Mouse (Mus musculus): ENCODE data around the gene Cntrl. TPM values are rescaled to one million over a fixed set of nuclear protein-coding genes. Genes with fewer than 3 reads are reported as not detected.

Cntrl gene
- polyA plus RNA-seq, 1 experiment from 2014 or later: 22.5 TPM

GRCm38 (mm10) chr2:35069124-35069523, 40.2 kb upstream of the Cntrl start:
- 86% methylated on average over 1 of the region's 1 CpGs for WGBS
- H3K4me2 ChIP-seq (ENCODE audit: low read length): no peak overlapping the region

GRCm38 (mm10) chr2:35070275-35070674, 39.0 kb upstream of the Cntrl start:
- Histone ChIP-seq H3K4me2 (ENCODE audit: low read length) (no peak overlapping the region), H3K27me3 (ENCODE audit: control insufficient read depth, insufficient read depth, low read length) (no peaks in the 10 kb centered on the region), H3K4me1 (ENCODE audit: control insufficient read depth in 2 of 2, insufficient read depth in 2 of 2, low read length in 2 of 2) (no peaks in the 10 kb centered on the region), H3K9ac (ENCODE audit: low read length) (no peak overlapping the region), H3K27ac (replicated peaks in 1 of 2; ENCODE audit: control insufficient read depth in 1 of 2, insufficient read depth in 1 of 2, low read depth in 2 of 2, low read length in 2 of 2) (no peak overlapping the region), H3K36me3 (ENCODE audit: control insufficient read depth, insufficient read depth, low read length) (no peaks in the 10 kb centered on the region), H3K9me3 (ENCODE audit: control insufficient read depth, low read length) (0 out of 2 replicates have a peak, but pooled peaks cover 4% of the 10 kb centered on the region), H3K4me3 (ENCODE audit: control insufficient read depth in 1 of 2, insufficient read depth in 1 of 2, low read depth in 1 of 2, low read length in 2 of 2) (no peak overlapping the region)
- no peak for ATAC-seq (ENCODE audit: insufficient number of reproducible peaks, insufficient read depth, low FRiP score, low read depth)
- WGBS: 74% methylated on average over 4 of the region's 4 CpGs

More at GRCm38 (mm10) chr2:35069124-35069523, 40.2 kb upstream of the Cntrl start:
- Histone ChIP-seq H3K9ac (ENCODE audit: low read length) (no peak overlapping the region), H3K4me3 (ENCODE audit: control insufficient read depth in 1 of 2, insufficient read depth in 1 of 2, low read depth in 1 of 2, low read length in 2 of 2) (no peak overlapping the region), H3K4me1 (ENCODE audit: control insufficient read depth in 2 of 2, insufficient read depth in 2 of 2, low read length in 2 of 2) (no peaks in the 10 kb centered on the region), H3K27ac (replicated peaks in 1 of 2; ENCODE audit: control insufficient read depth in 1 of 2, insufficient read depth in 1 of 2, low read depth in 2 of 2, low read length in 2 of 2) (no peak overlapping the region), H3K36me3 (ENCODE audit: control insufficient read depth, insufficient read depth, low read length) (no peaks in the 10 kb centered on the region), H3K27me3 (ENCODE audit: control insufficient read depth, insufficient read depth, low read length) (no peaks in the 10 kb centered on the region), H3K9me3 (ENCODE audit: control insufficient read depth, low read length) (0 out of 2 replicates have a peak, but pooled peaks cover 4% of the 10 kb centered on the region)
- no peak for ATAC-seq (ENCODE audit: insufficient number of reproducible peaks, insufficient read depth, low FRiP score, low read depth)

DNA sequence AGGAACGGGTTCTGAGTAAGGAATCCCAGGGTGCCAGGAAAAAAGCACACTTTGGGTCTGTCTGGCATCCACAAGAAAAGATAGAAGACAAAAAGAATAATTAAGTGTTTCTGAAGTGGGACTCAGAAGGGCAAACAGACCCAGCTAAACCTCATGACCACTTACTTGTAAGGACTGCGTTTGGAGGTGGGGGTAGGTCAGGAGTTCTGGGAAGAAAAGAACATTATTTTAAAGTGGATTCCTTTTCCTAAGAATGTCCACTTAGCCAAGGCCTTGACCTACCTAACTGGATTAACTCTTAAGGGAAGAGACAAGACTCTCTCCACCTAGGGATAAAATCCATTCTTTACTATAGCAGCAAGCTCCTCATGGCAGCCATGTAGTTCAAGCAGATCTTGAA, 36.7 kb upstream of the Cntrl start:
- 74% methylated on average over 2 of the region's 2 CpGs for WGBS
- Histone ChIP-seq H3K36me3 (ENCODE audit: control insufficient read depth, insufficient read depth, low read length) (no peaks in the 10 kb centered on the region), H3K4me2 (ENCODE audit: low read length) (no peak overlapping the region), H3K4me3 (ENCODE audit: control insufficient read depth in 1 of 2, insufficient read depth in 1 of 2, low read depth in 1 of 2, low read length in 2 of 2) (no peak overlapping the region), H3K27ac (replicated peaks in 1 of 2; ENCODE audit: control insufficient read depth in 1 of 2, insufficient read depth in 1 of 2, low read depth in 2 of 2, low read length in 2 of 2) (no peak overlapping the region), H3K27me3 (ENCODE audit: control insufficient read depth, insufficient read depth, low read length) (no peaks in the 10 kb centered on the region), H3K9ac (ENCODE audit: low read length) (no peak overlapping the region), H3K4me1 (ENCODE audit: control insufficient read depth in 2 of 2, insufficient read depth in 2 of 2, low read length in 2 of 2) (no peaks in the 10 kb centered on the region), H3K9me3 (ENCODE audit: control insufficient read depth, low read length) (0 out of 2 replicates have a peak, but pooled peaks cover 4% of the 10 kb centered on the region)
- no peak for ATAC-seq (ENCODE audit: insufficient number of reproducible peaks, insufficient read depth, low FRiP score, low read depth)

GRCm38 (mm10) chr2:35074328-35074727, 35.0 kb upstream of the Cntrl start:
- Histone ChIP-seq H3K27me3 (ENCODE audit: control insufficient read depth, insufficient read depth, low read length) (no peaks in the 10 kb centered on the region), H3K36me3 (ENCODE audit: control insufficient read depth, insufficient read depth, low read length) (no peaks in the 10 kb centered on the region), H3K4me1 (ENCODE audit: control insufficient read depth in 2 of 2, insufficient read depth in 2 of 2, low read length in 2 of 2) (no peaks in the 10 kb centered on the region), H3K9ac (ENCODE audit: low read length) (no peak overlapping the region), H3K9me3 (ENCODE audit: control insufficient read depth, low read length) (0 out of 2 replicates have a peak, but pooled peaks cover 4% of the 10 kb centered on the region), H3K4me2 (ENCODE audit: low read length) (no peak overlapping the region), H3K27ac (replicated peaks in 1 of 2; ENCODE audit: control insufficient read depth in 1 of 2, insufficient read depth in 1 of 2, low read depth in 2 of 2, low read length in 2 of 2) (no peak overlapping the region), H3K4me3 (ENCODE audit: control insufficient read depth in 1 of 2, insufficient read depth in 1 of 2, low read depth in 1 of 2, low read length in 2 of 2) (no peak overlapping the region)
- 91% methylated on average over 3 of the region's 3 CpGs for WGBS
- ATAC-seq (ENCODE audit: insufficient number of reproducible peaks, insufficient read depth, low FRiP score, low read depth): no peak

GRCm38 (mm10) chr2:35079166-35079565, 30.1 kb upstream of the Cntrl start:
- Histone ChIP-seq H3K36me3 (ENCODE audit: control insufficient read depth, insufficient read depth, low read length) (no peaks in the 10 kb centered on the region), H3K27me3 (ENCODE audit: control insufficient read depth, insufficient read depth, low read length) (no peaks in the 10 kb centered on the region), H3K9me3 (ENCODE audit: control insufficient read depth, low read length) (no peaks in the 10 kb centered on the region), H3K4me3 (ENCODE audit: control insufficient read depth in 1 of 2, insufficient read depth in 1 of 2, low read depth in 1 of 2, low read length in 2 of 2) (no peak overlapping the region), H3K9ac (ENCODE audit: low read length) (no peak overlapping the region), H3K4me1 (ENCODE audit: control insufficient read depth in 2 of 2, insufficient read depth in 2 of 2, low read length in 2 of 2) (no peaks in the 10 kb centered on the region), H3K27ac (replicated peaks in 1 of 2; ENCODE audit: control insufficient read depth in 1 of 2, insufficient read depth in 1 of 2, low read depth in 2 of 2, low read length in 2 of 2) (no peak overlapping the region), H3K4me2 (ENCODE audit: low read length) (no peak overlapping the region)
- WGBS: 61% methylated on average over 6 of the region's 6 CpGs
- no peak for ATAC-seq (ENCODE audit: insufficient number of reproducible peaks, insufficient read depth, low FRiP score, low read depth)

GRCm38 (mm10) chr2:35087418-35087817, 21.9 kb upstream of the Cntrl start:
- Histone ChIP-seq H3K4me2 (ENCODE audit: low read length) (no peak overlapping the region), H3K27ac (replicated peaks in 1 of 2; ENCODE audit: control insufficient read depth in 1 of 2, insufficient read depth in 1 of 2, low read depth in 2 of 2, low read length in 2 of 2) (no peak overlapping the region), H3K4me3 (ENCODE audit: control insufficient read depth in 1 of 2, insufficient read depth in 1 of 2, low read depth in 1 of 2, low read length in 2 of 2) (no peak overlapping the region), H3K27me3 (ENCODE audit: control insufficient read depth, insufficient read depth, low read length) (no peaks in the 10 kb centered on the region), H3K9ac (ENCODE audit: low read length) (no peak overlapping the region), H3K4me1 (ENCODE audit: control insufficient read depth in 2 of 2, insufficient read depth in 2 of 2, low read length in 2 of 2) (no peaks in the 10 kb centered on the region), H3K9me3 (ENCODE audit: control insufficient read depth, low read length) (no peaks in the 10 kb centered on the region), H3K36me3 (ENCODE audit: control insufficient read depth, insufficient read depth, low read length) (no peaks in the 10 kb centered on the region)
- WGBS: 58% methylated on average over 4 of the region's 4 CpGs
- no peak for ATAC-seq (ENCODE audit: insufficient number of reproducible peaks, insufficient read depth, low FRiP score, low read depth)

DNA sequence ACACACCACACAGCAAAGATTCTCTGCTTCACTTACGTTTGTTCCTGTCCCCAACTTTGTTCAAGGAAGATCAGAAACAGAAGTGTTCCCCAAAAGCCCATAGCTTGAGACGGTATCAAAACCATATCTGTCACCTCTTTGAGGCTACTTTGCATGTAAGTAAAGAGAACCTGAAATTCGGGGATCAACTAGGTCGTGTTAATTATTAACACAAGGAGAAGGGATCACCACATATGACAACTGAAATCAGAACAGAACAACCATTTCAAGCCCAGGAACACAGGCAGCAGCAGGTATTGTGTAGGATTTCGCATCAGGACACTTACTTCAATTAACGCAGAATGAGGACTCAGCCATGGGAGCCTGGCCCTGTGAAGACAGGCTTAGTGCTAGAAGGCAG, 8.8 kb upstream of the Cntrl start:
- Histone ChIP-seq H3K9me3 (ENCODE audit: control insufficient read depth, low read length) (no peaks in the 10 kb centered on the region), H3K4me1 (ENCODE audit: control insufficient read depth in 2 of 2, insufficient read depth in 2 of 2, low read length in 2 of 2) (peaks cover 4 to 6% of the 10 kb centered on the region in 2 experiments), H3K27me3 (ENCODE audit: control insufficient read depth, insufficient read depth, low read length) (no peaks in the 10 kb centered on the region), H3K27ac (replicated peaks in 1 of 2; ENCODE audit: control insufficient read depth in 1 of 2, insufficient read depth in 1 of 2, low read depth in 2 of 2, low read length in 2 of 2) (no peak overlapping the region), H3K9ac (ENCODE audit: low read length) (no peak overlapping the region), H3K4me3 (ENCODE audit: control insufficient read depth in 1 of 2, insufficient read depth in 1 of 2, low read depth in 1 of 2, low read length in 2 of 2) (no peak overlapping the region), H3K36me3 (ENCODE audit: control insufficient read depth, insufficient read depth, low read length) (no peaks in the 10 kb centered on the region), H3K4me2 (ENCODE audit: low read length) (no peak overlapping the region)
- 73% methylated on average over 6 of the region's 6 CpGs for WGBS
- no peak for ATAC-seq (ENCODE audit: insufficient number of reproducible peaks, insufficient read depth, low FRiP score, low read depth)

- Histone ChIP-seq H3K27me3 (ENCODE audit: control insufficient read depth, insufficient read depth, low read length) (no peaks in the 10 kb centered on the region), H3K36me3 (ENCODE audit: control insufficient read depth, insufficient read depth, low read length) (no peaks in the 10 kb centered on the region), H3K4me3 (ENCODE audit: control insufficient read depth in 1 of 2, insufficient read depth in 1 of 2, low read depth in 1 of 2, low read length in 2 of 2) (no peak within 1 kb of the TSS), H3K9me3 (ENCODE audit: control insufficient read depth, low read length) (no peaks in the 10 kb centered on the region), H3K9ac (ENCODE audit: low read length) (no peak within 1 kb of the TSS), H3K4me1 (ENCODE audit: control insufficient read depth in 2 of 2, insufficient read depth in 2 of 2, low read length in 2 of 2) (peaks cover 4 to 6% of the 10 kb centered on the region in 2 experiments), H3K27ac (replicated peaks in 1 of 2; ENCODE audit: control insufficient read depth in 1 of 2, insufficient read depth in 1 of 2, low read depth in 2 of 2, low read length in 2 of 2) (no peak within 1 kb of the TSS), H3K4me2 (ENCODE audit: low read length) (no peak within 1 kb of the TSS)
- ATAC-seq (ENCODE audit: insufficient number of reproducible peaks, insufficient read depth, low FRiP score, low read depth): no peak
- 94% methylated on average over 3 of the region's 3 CpGs for WGBS
Observed at GRCm38 (mm10) chr2:35101443-35101842, 7.8 kb upstream of the Cntrl start, which contains the start of gene AI182371. Gene AI182371 (minus strand): TSS chr2:35101543.

Measured in heart, embryonic 14.5 days (tissue).